Mouse (Mus musculus): ENCODE results near the gene Myo1b.

The Myo1b gene

DNA sequence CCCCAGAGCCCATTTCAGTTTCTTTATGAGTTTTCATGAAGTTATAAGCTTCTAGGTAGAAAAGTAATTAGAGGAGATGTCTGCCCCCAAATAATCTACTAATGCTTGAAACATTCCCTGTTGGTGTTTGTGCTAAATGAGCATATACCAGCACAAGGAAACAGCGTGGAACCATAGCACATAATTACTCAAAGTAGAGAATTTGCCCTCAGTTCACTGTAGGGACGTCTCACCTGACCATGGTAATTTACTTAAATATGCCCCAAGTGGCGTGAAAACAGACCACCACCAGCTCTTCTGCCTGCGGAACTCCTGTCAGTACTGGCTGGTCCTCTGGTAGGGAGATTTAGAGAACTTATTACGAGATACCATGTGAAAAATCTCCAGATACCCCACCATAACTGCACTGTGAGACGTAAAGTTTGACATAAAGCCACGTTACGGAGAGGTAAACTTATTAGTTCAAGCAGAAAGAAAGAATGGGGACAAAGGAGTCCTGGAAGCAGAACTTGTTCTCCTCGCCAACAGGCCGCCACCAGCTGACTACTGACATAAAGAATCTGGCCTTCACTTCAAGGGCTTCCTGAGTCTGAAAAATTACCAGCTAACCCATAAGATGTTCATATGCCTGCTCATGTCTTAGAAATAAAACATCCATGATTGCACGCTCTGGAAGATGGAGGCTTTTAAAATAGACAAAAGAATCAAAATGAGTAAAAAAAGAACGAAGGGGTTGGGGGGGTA lies 111.4 kb downstream of the Myo1b start:
- in situ Hi-C loops (cut with MboI; ENCODE audit: unreplicated experiment in 2 of 2) = no loop called here

GRCm38 (mm10) chr1:51798011-51798471 lies 117.8 kb downstream of the Myo1b start:
- in situ Hi-C loops (cut with MboI; ENCODE audit: unreplicated experiment in 2 of 2) = no loop called here

GRCm38 (mm10) chr1:51795586-51796309 lies 120.1 kb downstream of the Myo1b start:
- in situ Hi-C loops (cut with MboI; ENCODE audit: unreplicated experiment in 2 of 2) = no loop called here

- in situ Hi-C loops (cut with MboI; ENCODE audit: unreplicated experiment in 2 of 2) = no loop called here
Measured at GRCm38 (mm10) chr1:51789269-51789668, 126.6 kb downstream of the Myo1b start.

- in situ Hi-C loops (cut with MboI; ENCODE audit: unreplicated experiment in 2 of 2) = no loop called here
Measured at GRCm38 (mm10) chr1:51782091-51782490, 133.8 kb downstream of the Myo1b start.

DNA sequence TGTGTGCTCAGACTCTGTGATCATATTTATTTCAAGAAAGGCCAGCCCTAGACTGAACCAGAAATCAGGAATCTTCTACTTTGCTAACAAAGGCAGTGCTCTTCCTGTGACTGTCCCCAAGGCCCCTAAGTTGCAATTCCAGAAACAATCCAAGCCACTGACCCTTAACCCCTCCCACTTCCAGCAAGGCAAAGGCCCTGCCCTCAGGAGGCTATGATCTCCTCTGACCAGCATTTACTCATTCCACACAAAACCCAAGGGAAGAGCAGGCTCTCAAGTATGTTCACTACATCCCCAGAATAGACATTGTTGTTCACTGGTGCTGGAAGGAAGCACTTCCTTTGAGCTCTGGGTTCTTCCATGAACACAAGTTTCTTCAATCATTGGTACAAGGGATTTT lies 135.5 kb downstream of the Myo1b start:
- in situ Hi-C loops (cut with MboI; ENCODE audit: unreplicated experiment in 2 of 2) = no loop called here

DNA sequence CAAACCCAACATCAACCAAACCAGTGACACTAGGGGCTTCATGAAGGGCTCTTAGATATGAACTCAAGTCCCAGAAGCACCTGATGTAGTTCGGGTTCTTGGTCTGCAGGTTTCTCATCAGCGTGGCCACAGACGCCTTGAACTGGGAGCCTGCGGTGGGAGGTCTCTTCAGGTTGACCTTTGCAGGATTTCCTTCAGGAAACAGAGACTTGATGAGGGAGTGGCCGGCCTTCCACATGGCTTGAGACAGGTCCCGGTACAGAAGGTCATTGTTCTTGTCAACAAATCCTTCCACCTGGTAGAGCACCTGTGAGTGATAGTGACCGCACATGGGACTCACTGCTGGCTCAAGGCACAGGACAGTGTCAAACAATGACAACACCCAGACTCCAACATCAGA lies 137.6 kb downstream of the Myo1b start:
- in situ Hi-C loops (cut with MboI; ENCODE audit: unreplicated experiment in 2 of 2) = no loop called here

- in situ Hi-C loops (cut with MboI; ENCODE audit: unreplicated experiment in 2 of 2) = no loop called here
Measured at GRCm38 (mm10) chr1:51770504-51770871, 145.4 kb downstream of the Myo1b start.

- in situ Hi-C loops (cut with MboI; ENCODE audit: unreplicated experiment in 2 of 2) = no loop called here
Measured at GRCm38 (mm10) chr1:51769815-51770503, 145.9 kb downstream of the Myo1b start.

- in situ Hi-C loops (cut with MboI; ENCODE audit: unreplicated experiment in 2 of 2) = no loop called here
Measured at GRCm38 (mm10) chr1:51766271-51766670, 149.6 kb downstream of the Myo1b start.

GRCm38 (mm10) chr1:51765156-51765555 lies 150.7 kb downstream of the Myo1b start:
- in situ Hi-C loops (cut with MboI; ENCODE audit: unreplicated experiment in 2 of 2) = no loop called here

DNA sequence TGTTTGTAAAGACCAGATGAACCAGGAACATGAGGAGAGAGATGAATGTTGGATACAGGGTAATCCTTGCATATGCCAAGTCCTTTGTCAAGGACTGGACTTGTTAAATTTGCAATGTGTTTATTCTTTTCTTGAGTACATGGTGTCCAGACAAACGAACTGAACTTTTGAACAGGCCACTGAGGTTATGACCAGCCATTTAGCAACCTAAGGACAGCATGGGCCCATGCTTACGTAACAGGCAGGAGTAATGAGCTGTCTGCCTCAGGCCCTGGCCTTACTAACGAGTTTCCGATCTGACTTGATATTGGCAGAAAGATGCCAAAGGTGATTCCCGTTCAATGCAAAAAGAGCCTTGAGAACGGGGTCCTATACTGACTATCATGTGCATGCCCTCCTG lies 156.2 kb downstream of the Myo1b start:
- in situ Hi-C loops (cut with MboI; ENCODE audit: unreplicated experiment in 2 of 2) = no loop called here

DNA sequence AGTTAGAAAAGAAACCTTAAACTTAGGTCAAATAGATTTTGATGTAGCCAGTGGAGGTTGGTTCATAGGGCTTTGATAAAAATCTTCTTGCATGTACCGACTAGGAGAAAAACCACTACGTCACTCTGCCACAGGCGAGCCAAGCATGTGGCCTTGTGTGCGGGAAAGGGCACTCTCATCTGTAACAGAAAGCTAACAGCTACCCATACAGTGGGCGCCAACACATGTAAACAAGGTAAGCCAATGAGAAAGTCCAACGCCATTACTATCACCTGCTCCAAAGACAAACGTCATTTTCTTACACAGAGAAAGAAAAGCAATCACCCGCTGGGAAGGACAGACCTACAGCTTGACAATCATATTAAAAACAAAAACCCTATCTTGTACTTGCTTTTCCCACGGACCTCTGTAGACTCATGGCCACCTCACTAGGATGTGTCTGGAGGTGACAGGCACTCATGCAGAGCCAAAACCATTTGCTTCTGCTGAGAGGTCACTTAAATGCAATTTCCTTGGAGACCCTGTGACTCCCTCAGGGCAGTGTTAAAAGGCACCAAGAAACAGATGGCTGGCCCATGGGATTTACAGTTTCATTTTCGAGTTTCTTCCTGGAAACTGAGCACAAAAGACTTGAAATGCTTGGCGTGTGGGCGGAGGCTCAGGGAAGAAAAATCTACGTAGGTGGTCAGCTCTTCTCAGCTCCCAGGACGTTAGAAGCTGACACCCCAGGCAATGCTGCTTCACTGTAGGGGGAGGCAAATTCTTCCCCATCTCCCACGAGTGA lies 157.4 kb downstream of the Myo1b start:
- in situ Hi-C loops (cut with MboI; ENCODE audit: unreplicated experiment in 2 of 2) = no loop called here

GRCm38 (mm10) chr1:51753621-51754020 lies 162.2 kb downstream of the Myo1b start:
- in situ Hi-C loops (cut with MboI; ENCODE audit: unreplicated experiment in 2 of 2) = no loop called here

DNA sequence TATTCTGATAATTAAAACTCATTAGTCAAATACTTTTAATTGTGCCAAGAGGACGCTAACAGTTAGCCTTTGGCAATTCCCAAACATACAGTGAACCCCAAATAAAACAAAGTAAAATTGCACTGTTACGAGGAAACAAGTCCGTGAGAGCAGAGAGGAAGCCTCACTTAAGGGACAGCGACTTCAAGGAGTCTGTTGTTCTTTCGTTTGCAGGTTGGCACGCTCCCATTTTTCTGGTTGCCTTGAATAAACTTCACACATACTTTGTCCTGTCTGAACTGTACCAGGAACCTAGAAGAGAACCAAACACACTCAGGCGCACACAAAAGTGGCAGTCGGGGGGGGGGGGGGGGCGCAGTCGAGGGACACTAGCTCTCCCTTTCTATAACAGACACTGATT lies 164.9 kb downstream of the Myo1b start:
- in situ Hi-C loops (cut with MboI; ENCODE audit: unreplicated experiment in 2 of 2) = no loop called here

GRCm38 (mm10) chr1:51748306-51748705 lies 167.6 kb downstream of the Myo1b start:
- in situ Hi-C loops (cut with MboI; ENCODE audit: unreplicated experiment in 2 of 2) = no loop called here

DNA sequence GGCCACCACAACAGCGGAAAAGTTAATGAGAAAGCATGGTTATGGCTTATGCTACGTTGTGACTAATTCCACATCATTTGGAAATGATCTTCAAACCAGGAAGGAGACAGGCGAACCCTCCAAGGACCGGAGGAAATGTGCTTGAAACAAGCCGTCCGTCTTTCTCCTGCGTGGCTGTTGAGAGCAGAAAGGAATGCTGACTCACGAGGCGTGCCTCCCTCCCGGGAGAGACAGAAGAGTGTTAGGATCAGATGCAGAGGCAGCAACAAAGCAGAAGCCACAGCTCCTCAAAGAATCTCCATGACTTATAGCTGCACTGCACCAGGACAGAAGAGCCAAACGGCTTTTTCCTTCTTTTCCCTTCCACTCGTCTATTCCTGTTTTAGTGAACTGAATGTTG lies 168.4 kb downstream of the Myo1b start:
- in situ Hi-C loops (cut with MboI; ENCODE audit: unreplicated experiment in 2 of 2) = no loop called here

- in situ Hi-C loops (cut with MboI; ENCODE audit: unreplicated experiment in 2 of 2) = no loop called here
Measured at GRCm38 (mm10) chr1:51746711-51747240, 169.1 kb downstream of the Myo1b start.

DNA sequence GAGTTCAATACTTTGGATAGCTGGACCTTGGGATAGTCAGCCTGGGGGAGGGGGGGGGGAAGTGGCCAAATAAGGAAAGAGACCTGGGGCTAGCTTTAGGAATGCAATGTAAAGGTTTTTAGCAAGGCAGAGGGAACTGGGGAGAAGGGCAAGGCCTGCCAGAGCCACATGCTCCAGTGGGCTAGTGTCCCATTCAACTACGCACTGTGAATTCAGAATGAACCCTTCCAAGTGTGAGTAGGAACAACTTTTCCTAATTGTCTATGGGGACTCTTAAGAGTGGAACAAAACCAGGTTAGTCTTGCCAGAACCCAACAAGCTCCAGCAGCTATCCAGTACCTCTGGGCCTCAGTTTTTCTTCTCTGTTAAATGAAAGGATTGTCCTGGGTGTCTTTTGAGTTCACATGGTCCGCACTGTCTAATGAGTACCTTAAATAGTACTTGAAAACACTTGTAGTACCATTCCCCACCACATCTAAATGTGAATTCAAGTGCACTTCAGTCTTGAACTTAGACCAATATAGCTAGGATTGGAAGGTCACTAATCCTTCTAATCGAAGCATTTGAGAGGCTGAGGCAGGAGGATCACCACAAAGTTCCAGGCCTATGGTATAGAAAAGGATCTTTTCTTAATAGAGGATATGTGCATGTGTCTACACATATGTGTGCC lies 172.0 kb downstream of the Myo1b start:
- in situ Hi-C loops (cut with MboI; ENCODE audit: unreplicated experiment in 2 of 2) = no loop called here

- in situ Hi-C loops (cut with MboI; ENCODE audit: unreplicated experiment in 2 of 2) = no loop called here
Measured at GRCm38 (mm10) chr1:51742586-51742985, 173.3 kb downstream of the Myo1b start.
